23 mouse cellular contexts compared by ENCODE assay signal in the genomic region with DNA sequence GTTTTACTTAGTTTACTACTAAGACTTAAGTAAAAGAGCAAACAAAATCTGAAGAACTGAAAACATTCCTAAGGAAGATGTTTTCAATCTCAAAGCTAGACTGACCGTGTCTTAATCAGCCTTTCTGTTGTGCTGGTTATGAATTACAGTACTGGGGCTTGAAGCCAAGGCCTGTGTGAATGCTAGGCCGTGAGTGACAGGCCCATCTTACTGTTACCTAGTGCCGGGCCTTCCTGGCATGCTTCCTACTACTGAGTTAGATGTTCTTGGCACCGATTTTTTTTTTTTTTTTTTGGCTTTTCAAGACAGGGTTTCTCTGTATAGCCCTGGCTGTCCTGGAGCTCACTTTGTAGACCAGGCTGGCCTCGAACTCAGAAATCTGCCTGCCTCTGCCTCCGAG. TPM values are rescaled to one million over a fixed set of nuclear protein-coding genes. Genes with fewer than 3 reads are reported as not detected.
DNase-seq lines count a peak whose midpoint lies in the region; ATAC-seq lines count a peak whose summit lies in the region.
"Had no signal": no experiment of that assay in that cellular context is flagged by ENCODE, and none has a peak within 500 bp of the region (broad histone marks: within the 10 kb centered on the region; RNA-seq: fewer than 3 reads in every experiment).

No protein-coding gene starts in this region.

- 72% methylated on average over 6 of the region's 6 CpGs for WGBS in hindbrain, embryonic 16.5 days
- WGBS in hindbrain, embryonic 11.5 days = 89% methylated on average over 6 of the region's 6 CpGs

- H3K36me3 ChIP-seq in hindbrain, embryonic 16.5 days (ENCODE audit: control insufficient read depth, insufficient read depth, low read length) = peaks cover 5% of the 10 kb centered on the region; the same call in 1 of the 2 replicates
- H3K36me3 ChIP-seq in hindbrain, embryonic 11.5 days (ENCODE audit: control insufficient read depth, insufficient read depth, low read length) = no peaks in the 10 kb centered on the region

- no peak overlapping the region for H3K4me3 ChIP-seq in hindbrain, embryonic 16.5 days (ENCODE audit: low read length)
- no peak overlapping the region for H3K4me3 ChIP-seq in hindbrain, embryonic 11.5 days (ENCODE audit: low read depth, low read length)
- H3K4me3 ChIP-seq: embryonic facial prominence, embryonic 15.5 days; erythroblast, embryonic 14.5 days; forebrain, embryonic 10.5 days; heart, embryonic 13.5 days; hindbrain, embryonic 12.5 days had no signal

- no peaks in the 10 kb centered on the region for H3K27me3 ChIP-seq in hindbrain, embryonic 16.5 days (replicated peaks; ENCODE audit: control insufficient read depth, insufficient read depth, low read length)
- no peaks in the 10 kb centered on the region for H3K27me3 ChIP-seq in hindbrain, embryonic 11.5 days (ENCODE audit: control insufficient read depth, insufficient read depth, low read length)
- H3K27me3 ChIP-seq: CH12.LX; embryonic facial prominence, embryonic 15.5 days; heart, embryonic 13.5 days; hindbrain, embryonic 12.5 days had no signal

- no peaks in the 10 kb centered on the region for H3K4me1 ChIP-seq in hindbrain, embryonic 16.5 days (ENCODE audit: control insufficient read depth, insufficient read depth, low read depth, low read length)
- H3K4me1 ChIP-seq in hindbrain, embryonic 11.5 days (replicated peaks; ENCODE audit: control insufficient read depth, insufficient read depth, low read length) = no peaks in the 10 kb centered on the region
- H3K4me1 ChIP-seq: embryonic facial prominence, embryonic 15.5 days; heart, embryonic 13.5 days; hindbrain, embryonic 12.5 days had no signal

- no peaks in the 10 kb centered on the region for H3K9me3 ChIP-seq in hindbrain, embryonic 16.5 days (ENCODE audit: control insufficient read depth, low read length)
- no peaks in the 10 kb centered on the region for H3K9me3 ChIP-seq in hindbrain, embryonic 11.5 days (ENCODE audit: control insufficient read depth, low read length)
- H3K9me3 ChIP-seq: embryonic facial prominence, embryonic 15.5 days; forebrain, embryonic 10.5 days; heart, embryonic 13.5 days; hindbrain, embryonic 12.5 days had no signal

- no peak overlapping the region for H3K4me2 ChIP-seq in hindbrain, embryonic 16.5 days (ENCODE audit: low read length)
- no peak overlapping the region for H3K4me2 ChIP-seq in hindbrain, embryonic 11.5 days (replicated peaks; ENCODE audit: low read depth, low read length)
- H3K4me2 ChIP-seq: embryonic facial prominence, embryonic 15.5 days; heart, embryonic 13.5 days; hindbrain, embryonic 12.5 days had no signal

- 0 out of 2 replicates have a peak, but pooled peaks have one; percentile 34 for ATAC-seq in hindbrain, embryonic 16.5 days
- ATAC-seq in hindbrain, embryonic 11.5 days (ENCODE audit: low FRiP score) = no peak
- ATAC-seq: intestine, embryonic 16.5 days had no signal

- peak; percentile 20 to 23 for DNase-seq in cerebellum, postnatal 10 days
- DNase-seq in cerebellum, adult 8-10 months = no peak
- no peak for DNase-seq in hindbrain, embryonic 11.5 days (ENCODE audit: low spot score)
- DNase-seq in left cerebral cortex, postnatal 4 days = peak; percentile 17
- no peak for DNase-seq in left cerebral cortex, postnatal 10 days (ENCODE audit: extremely low spot score in 1 of 2, low spot score in 2 of 2)
- peak; percentile 75 for DNase-seq in adipocyte (ENCODE audit: low spot score)
- no peak for DNase-seq in frontal cortex, adult 2 months (ENCODE audit: extremely low spot score in 1 of 2, low spot score in 1 of 2)
- DNase-seq: adrenal gland, postnatal 25 days; cerebellum, adult 11 months; cerebellum, adult 9-10 months; cerebellum, postnatal 36 days; gastrocnemius, postnatal 36 days; heart, adult 11 months; heart, postnatal 36 days; kidney, adult 8-10 months had no signal

- no peak overlapping the region for H3K9ac ChIP-seq in hindbrain, embryonic 16.5 days (ENCODE audit: low read depth, low read length)
- no peak overlapping the region for H3K9ac ChIP-seq in hindbrain, embryonic 11.5 days (ENCODE audit: low read depth, low read length)
- H3K9ac ChIP-seq: embryonic facial prominence, embryonic 15.5 days; heart, embryonic 13.5 days; hindbrain, embryonic 12.5 days had no signal

- H3K27ac ChIP-seq in hindbrain, embryonic 16.5 days (ENCODE audit: low read depth, low read length) = no peak overlapping the region
- no peak overlapping the region for H3K27ac ChIP-seq in hindbrain, embryonic 11.5 days (ENCODE audit: low read depth, low read length)
- H3K27ac ChIP-seq: embryonic facial prominence, embryonic 15.5 days; forebrain, embryonic 10.5 days; heart, embryonic 13.5 days; hindbrain, embryonic 12.5 days had no signal

- intact Hi-C loops in left cerebral cortex, postnatal 4 days (cut with DNase I) = no loop called here
- intact Hi-C loops in left cerebral cortex, postnatal 10 days (cut with DNase I) = no loop called here

RNA-seq across cellular contexts. Expression of a gene that starts 13.5 kb away (rescaled TPM):
- polyA plus RNA-seq in hindbrain, embryonic 16.5 days (2015; fragmentation: Nextera tagmentation; extraction: Ambion mirVana) = 5.0 and 5.9 TPM in 2 replicates
- 8.4 and 8.8 TPM in 2 replicates for polyA plus RNA-seq in hindbrain, embryonic 11.5 days (2014; fragmentation: Nextera tagmentation; extraction: Ambion mirVana)
- 10 to 100 TPM; 16.9 to 20.1 TPM for total RNA-seq in left cerebral cortex, postnatal 4 days (2021)
- total RNA-seq in left cerebral cortex, postnatal 10 days (2021) = 1 to 10 TPM; 8.6 to 8.8 TPM
- polyA plus RNA-seq in frontal cortex, adult 2 months (2012; rRNA removed) = 5.8 and 6.8 TPM in 2 replicates

RNA-seq across cellular contexts. Expression of a gene that starts 48.7 kb away (rescaled TPM):
- polyA plus RNA-seq in hindbrain, embryonic 16.5 days (2015; fragmentation: Nextera tagmentation; extraction: Ambion mirVana) = 19.5 and 20.3 TPM in 2 replicates
- 20.8 and 25.1 TPM in 2 replicates for polyA plus RNA-seq in hindbrain, embryonic 11.5 days (2014; fragmentation: Nextera tagmentation; extraction: Ambion mirVana)
- 10 to 100 TPM in 1 of 2 experiments, 1 to 10 TPM in 1; 8.0 to 10.1 TPM for total RNA-seq in left cerebral cortex, postnatal 4 days (2021)
- 10 to 100 TPM; 10.0 to 11.1 TPM for total RNA-seq in left cerebral cortex, postnatal 10 days (2021)
- polyA plus RNA-seq in frontal cortex, adult 2 months (2012; rRNA removed) = 12.7 and 16.0 TPM in 2 replicates

Comparison
In these comparisons a context has a peak if more than half of its experiments do, and no peak if none do; other contexts are left out.
1. DNase-seq: peak in cerebellum, postnatal 10 days (2 of 2), left cerebral cortex, postnatal 4 days (single experiment) and adipocyte (single experiment); none in cerebellum, adult 8-10 months (single experiment), hindbrain, embryonic 11.5 days (single experiment), left cerebral cortex, postnatal 10 days (0 of 2) and frontal cortex, adult 2 months (0 of 2).